Mouse (Mus musculus) heart, embryonic 11.5 days (tissue): Measurements from ENCODE around the gene Cox20. TPM values are rescaled to one million over a fixed set of nuclear protein-coding genes. Genes with fewer than 3 reads are reported as not detected.

Source experiments
- ATAC-seq: fragments of 200-750 bp; cut with Nextera tagmentation; replicated peaks from 2 replicates; pipeline ENCODE4 v1.8.0; 2017; ENCODE audit warnings: moderate library complexity; ENCODE audit not compliant: insufficient number of reproducible peaks, low FRiP score, low TSS enrichment
- H3K27ac ChIP-seq: fragments of 300-500 bp; sonication (generic); 2 replicates; pipeline ENCODE4 v1.5.1; 2014; ENCODE audit warnings: mild to moderate bottlenecking, low read depth, low read length
- H3K27me3 ChIP-seq: fragments of 300-500 bp; sonication (generic); 2 replicates; pipeline ENCODE4 v1.6.1; 2014; ENCODE audit warnings: mild to moderate bottlenecking, low read length, mixed read lengths; ENCODE audit not compliant: control insufficient read depth, insufficient read depth
- H3K36me3 ChIP-seq: fragments of 300-500 bp; sonication (generic); 2 replicates; pipeline ENCODE4 v1.6.1; 2014; ENCODE audit warnings: mild to moderate bottlenecking, low read length, moderate library complexity, mixed read lengths; ENCODE audit not compliant: control insufficient read depth, insufficient read depth
- H3K4me1 ChIP-seq: fragments of 300-500 bp; sonication (generic); 2 replicates; pipeline ENCODE4 v1.6.1; 2014; ENCODE audit warnings: low read length; ENCODE audit not compliant: control insufficient read depth, insufficient read depth
- H3K4me2 ChIP-seq: fragments of 300-500 bp; sonication (generic); 2 replicates; pipeline ENCODE4 v1.6.1; 2014; ENCODE audit warnings: mild to moderate bottlenecking, moderate library complexity
- H3K4me3 ChIP-seq: fragments of 300-500 bp; sonication (generic); 2 replicates; pipeline ENCODE4 v1.5.1; 2014; ENCODE audit warnings: low read depth, low read length
- H3K9ac ChIP-seq: fragments of 300-500 bp; sonication (generic); 2 replicates; pipeline ENCODE4 v1.6.1; 2014; ENCODE audit warnings: mild to moderate bottlenecking, low read depth, low read length, moderate library complexity
- H3K9me3 ChIP-seq: fragments of 300-500 bp; sonication (generic); replicated peaks from 2 replicates; pipeline ENCODE4 v1.6.1; 2016; ENCODE audit warnings: low read length; ENCODE audit not compliant: control insufficient read depth
- WGBS: fragments of 180-500 bp; shearing (Covaris S2); extraction: QIAGEN DNeasy Blood & Tissue Kit; methylation state at CpG from one replicate; pipeline ENCODE4 v1.1.7; 2014; ENCODE audit not compliant: insufficient replicate concordance; 5-methylcytosine and 5-hydroxymethylcytosine counted together
- microRNA-seq: library from miRNA; unstranded; fragments of <30 nt; microRNA quantifications from one replicate; pipeline ENCODE4, GENCODE M21; 2016; ENCODE audit warnings: borderline number of aligned reads
- polyA plus RNA-seq: library from polyadenylated mRNA; unstranded; fragments of >200 nt; fragmentation: Nextera tagmentation; extraction: Ambion mirVana; gene quantifications from 2 replicates; pipeline ENCODE4 v1.2.1, GENCODE M21; 2014

Gene Cox20
- polyA plus RNA-seq, 1 experiment from 2014 or later = 178 TPM

DNA sequence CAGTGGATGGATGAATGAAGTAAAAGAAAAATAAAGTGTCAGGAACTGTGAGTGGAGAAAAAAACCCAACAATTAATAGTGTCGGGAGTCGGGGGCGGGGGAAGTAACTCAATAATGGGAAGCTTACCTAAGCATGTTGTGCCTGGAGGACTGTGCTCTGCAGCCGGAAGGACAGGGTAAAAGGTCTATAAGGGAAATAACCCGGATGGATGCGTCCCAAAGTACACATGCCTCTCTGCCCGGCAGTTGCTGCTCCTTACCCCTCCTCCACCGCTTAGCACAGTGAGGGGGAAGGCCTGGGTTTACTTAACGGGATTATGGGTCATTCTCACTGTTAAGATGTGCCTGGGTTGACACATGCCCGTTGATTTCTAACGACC, 50.3 kb downstream of the Cox20 start:
- Histone ChIP-seq H3K4me3 (peak overlapping the region; percentile 56), H3K27me3 (no peaks in the 10 kb centered on the region), H3K36me3 (no peaks in the 10 kb centered on the region), H3K9me3 (no peaks in the 10 kb centered on the region), H3K9ac (peak overlapping the region; percentile 84), H3K4me1 (0 out of 2 replicates have a peak, but pooled peaks cover 6% of the 10 kb centered on the region), H3K4me2 (peak overlapping the region; percentile 86), H3K27ac (peak overlapping the region; percentile 94)
- peak; percentile 71 for ATAC-seq
- 2% methylated on average over 11 of the region's 11 CpGs for WGBS

Small RNA genes lying within 50 kb of the gene (microRNA-seq; reads per million reads assigned to microRNA genes)
- gene Gm27458 = not detected

Other genes starting within 250 kb of the Cox20 start
- gene Desi2, start 131.7 kb upstream of the Cox20 start, polyA plus RNA-seq = 22.0 and 22.3 TPM in 2 replicates
- gene Hnrnpu, start 18.7 kb downstream of the Cox20 start, polyA plus RNA-seq = 379 and 381 TPM in 2 replicates
- gene Efcab2, start 87.0 kb downstream of the Cox20 start, polyA plus RNA-seq = 10.7 and 12.7 TPM in 2 replicates
- gene Kif26b, start 210.0 kb downstream of the Cox20 start, polyA plus RNA-seq = 16.4 and 18.9 TPM in 2 replicates